Mouse (Mus musculus): ENCODE data around the gene Gm20431.

Gm20431 gene

GRCm38 (mm10) chr2:167665972-167666713, 4.8 kb upstream of the Gm20431 start:
- in situ Hi-C loops (cut with MboI; ENCODE audit: unreplicated experiment in 2 of 2): loop anchor here in 1 of 2 experiments (25.0 kb wide), 1 partner anchor 1029 kb away; no protein-coding TSS in a partner anchor

- in situ Hi-C loops (cut with MboI; ENCODE audit: unreplicated experiment in 2 of 2): loop anchor here in 1 of 2 experiments (25.0 kb wide), 1 partner anchor 1025 kb away; no protein-coding TSS in a partner anchor
Measured at GRCm38 (mm10) chr2:167662713-167663112, 1.4 kb upstream of the Gm20431 start.

DNA sequence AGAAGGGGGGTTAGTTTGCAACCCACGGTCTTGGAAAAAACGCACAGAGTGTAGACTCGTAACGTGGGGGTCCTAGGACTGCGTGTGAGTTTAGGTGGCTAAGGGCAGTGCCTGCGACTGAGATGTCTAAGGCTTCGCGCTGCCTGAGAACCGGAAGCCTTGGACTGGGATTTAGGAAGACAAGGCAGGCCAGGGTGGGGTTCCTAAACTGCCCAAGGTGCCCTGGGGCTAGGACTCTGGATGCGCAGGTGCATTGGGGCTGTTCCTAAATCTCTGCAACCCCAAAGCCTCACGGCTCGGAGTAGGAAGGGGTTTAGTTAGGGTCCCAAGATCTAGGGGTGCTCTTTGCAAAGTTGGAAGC, 705 bp downstream of the Gm20431 start:
- in situ Hi-C loops (cut with MboI; ENCODE audit: unreplicated experiment in 2 of 2): loop anchor here in 1 of 2 experiments (25.0 kb wide), 1 partner anchor 1023 kb away; no protein-coding TSS in a partner anchor

DNA sequence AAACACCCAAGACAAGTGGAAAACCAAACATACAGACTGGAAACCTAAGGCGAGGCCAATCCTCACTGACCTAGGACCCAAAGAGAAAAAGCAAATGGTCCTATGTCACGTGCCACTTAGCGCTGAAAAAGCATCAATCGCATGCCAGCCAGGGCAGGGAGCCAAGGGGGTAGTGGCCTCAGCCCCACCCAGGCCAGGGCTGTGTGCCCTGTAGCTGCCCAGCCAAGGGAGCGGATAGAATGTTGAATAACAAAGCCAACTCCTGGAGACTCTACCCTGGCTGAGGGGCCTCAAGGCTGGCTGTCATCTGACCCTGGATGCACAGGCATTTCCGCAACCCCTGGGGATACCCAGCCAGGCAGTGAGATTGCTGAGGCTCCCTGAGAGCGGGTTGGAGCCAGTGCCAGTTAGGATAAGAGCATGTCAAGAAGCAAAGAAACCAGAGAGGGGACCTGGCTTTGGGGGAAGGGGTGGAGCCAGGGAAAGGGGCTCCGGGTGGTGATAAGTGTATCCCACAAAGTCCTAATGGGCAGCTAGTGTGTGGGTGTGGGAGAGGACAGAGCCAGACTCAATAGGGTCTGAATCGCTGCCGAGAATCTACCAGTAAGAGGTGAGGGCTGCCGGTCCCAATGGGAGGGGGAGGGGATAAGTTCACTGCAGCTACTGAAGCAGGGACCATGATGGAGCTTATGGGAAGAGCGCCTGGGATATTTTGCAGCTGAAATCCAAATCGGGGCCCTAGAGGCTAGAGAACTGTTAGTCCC, 1.3 kb downstream of the Gm20431 start:
- in situ Hi-C loops (cut with MboI; ENCODE audit: unreplicated experiment in 2 of 2): loop anchor here in 1 of 2 experiments (25.0 kb wide), 1 partner anchor 1023 kb away; no protein-coding TSS in a partner anchor

DNA sequence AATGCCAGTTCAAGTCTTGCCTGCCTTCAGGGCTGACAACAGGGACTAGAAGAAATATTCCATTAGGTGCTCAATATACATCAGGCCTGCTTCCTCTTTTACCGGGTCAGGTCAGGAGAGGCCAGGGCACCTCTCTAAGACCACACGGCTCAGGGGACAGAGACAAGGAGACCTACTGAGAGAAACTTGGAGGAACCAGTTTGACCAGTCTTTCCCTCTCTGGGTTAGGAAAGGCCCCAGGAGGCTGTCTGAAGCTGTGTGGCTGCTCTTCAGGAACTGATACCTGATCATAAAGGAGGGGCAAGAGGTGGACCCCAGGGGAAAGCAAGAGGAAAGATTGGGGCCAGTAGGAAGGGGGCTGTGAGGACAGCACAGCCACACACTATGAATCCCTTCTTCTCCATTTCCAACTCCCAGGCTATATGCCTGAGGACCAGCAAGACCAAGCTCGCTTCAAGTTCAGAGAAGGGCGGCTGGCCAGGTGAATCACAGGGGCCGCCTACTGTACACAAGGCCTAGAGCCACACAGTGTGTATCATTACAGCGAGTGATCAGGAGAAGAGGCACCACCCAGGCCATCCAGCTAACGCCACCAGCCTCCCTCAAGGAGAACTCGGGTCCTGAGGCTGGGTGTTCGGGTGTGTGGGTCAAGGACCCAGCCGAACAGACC, 2.0 kb downstream of the Gm20431 start:
- in situ Hi-C loops (cut with MboI; ENCODE audit: unreplicated experiment in 2 of 2): loop anchor here in 1 of 2 experiments (25.0 kb wide), 1 partner anchor 1022 kb away; no protein-coding TSS in a partner anchor

GRCm38 (mm10) chr2:167658712-167659111, 2.6 kb downstream of the Gm20431 start:
- in situ Hi-C loops (cut with MboI; ENCODE audit: unreplicated experiment in 2 of 2): loop anchor here in 1 of 2 experiments (25.0 kb wide), 1 partner anchor 1021 kb away; no protein-coding TSS in a partner anchor

DNA sequence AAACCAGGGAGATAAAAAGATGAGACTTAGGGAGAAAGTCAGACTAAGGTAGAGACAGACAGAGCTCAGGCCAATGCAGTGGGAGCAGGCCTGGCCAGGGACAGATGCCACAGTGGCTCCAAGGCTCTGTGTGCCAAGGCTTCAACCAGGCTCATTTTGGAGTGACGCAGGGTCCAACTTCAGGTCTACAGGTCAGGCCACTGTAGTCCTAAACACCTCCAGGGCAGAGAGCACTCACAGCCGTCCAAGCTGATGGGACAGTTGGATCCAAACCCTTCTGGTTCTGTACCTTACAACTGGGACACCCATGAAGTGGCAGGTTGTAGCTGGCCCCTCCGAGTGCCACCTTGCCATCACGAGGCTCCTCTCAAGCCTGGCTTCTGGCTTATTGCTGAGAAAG, 3.3 kb downstream of the Gm20431 start:
- in situ Hi-C loops (cut with MboI; ENCODE audit: unreplicated experiment in 2 of 2): loop anchor here in 1 of 2 experiments (25.0 kb wide), 1 partner anchor 1021 kb away; no protein-coding TSS in a partner anchor

DNA sequence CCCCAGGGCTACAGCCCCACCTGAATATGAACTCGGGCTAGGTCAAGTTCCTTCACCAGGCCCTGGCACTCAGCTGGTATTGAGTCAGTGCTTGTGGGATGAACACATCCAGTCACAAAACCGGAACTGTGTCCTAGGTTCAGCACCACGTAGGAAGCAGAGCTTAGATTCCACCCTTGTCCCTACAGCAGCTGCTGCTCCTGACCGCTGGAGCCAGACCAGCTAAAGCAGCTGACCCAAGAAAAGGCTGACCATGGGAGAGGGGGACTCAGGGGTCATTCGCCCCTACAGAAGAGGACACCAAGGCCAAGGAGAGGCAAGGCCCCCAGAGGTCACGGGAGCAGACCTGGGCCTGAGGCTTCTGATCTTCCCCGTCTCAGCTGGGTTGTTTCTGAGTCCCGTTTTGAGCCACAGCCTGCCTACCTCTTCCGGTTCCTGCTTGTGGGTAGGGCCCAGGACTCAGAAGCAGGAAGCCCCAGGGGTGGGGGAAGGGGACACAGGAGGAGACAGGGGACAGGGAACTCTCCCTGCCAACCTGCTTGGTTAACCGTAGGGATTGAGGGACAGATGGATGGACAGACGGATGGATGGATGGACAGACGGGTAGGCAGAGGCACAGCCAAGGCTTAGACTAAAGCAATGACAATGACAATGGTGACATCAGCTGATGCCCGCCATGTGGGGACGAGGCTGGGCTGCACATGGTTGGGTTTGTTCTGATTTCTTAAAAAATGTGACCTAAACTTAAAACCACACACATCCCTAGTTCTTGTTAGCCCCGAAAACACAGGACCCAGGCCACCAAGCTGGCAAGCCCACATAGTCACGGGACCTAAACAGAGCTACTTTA, 4.4 kb downstream of the Gm20431 start:
- in situ Hi-C loops (cut with MboI; ENCODE audit: unreplicated experiment in 2 of 2): loop anchor here in 1 of 2 experiments (25.0 kb wide), 1 partner anchor 1020 kb away; no protein-coding TSS in a partner anchor

- in situ Hi-C loops (cut with MboI; ENCODE audit: unreplicated experiment in 2 of 2): loop anchor here in 1 of 2 experiments (25.0 kb wide), 1 partner anchor 1018 kb away; no protein-coding TSS in a partner anchor
Measured at GRCm38 (mm10) chr2:167654911-167655600, 6.2 kb downstream of the Gm20431 start.

DNA sequence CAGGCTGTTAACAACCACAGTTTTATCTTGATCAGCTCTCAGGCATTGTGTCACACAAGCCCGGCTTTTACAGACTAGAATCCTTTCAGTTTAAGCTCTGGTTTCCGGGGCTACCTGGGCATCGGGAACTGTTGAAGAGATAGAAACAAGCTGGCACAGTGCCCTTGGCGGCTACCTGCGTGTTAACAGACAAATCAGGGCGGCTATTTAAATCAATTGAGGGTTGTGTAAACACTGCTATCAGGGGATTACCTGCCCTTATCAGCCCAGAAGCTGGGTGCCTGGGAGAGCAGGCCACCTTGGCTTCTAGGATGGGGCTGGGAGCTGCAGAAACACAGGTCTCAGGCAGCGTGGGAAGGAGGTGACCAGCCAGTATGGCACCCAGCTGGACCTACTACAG, 8.6 kb downstream of the Gm20431 start:
- in situ Hi-C loops (cut with MboI; ENCODE audit: unreplicated experiment in 2 of 2): loop anchor here in 1 of 2 experiments (25.0 kb wide), 1 partner anchor 1015 kb away; no protein-coding TSS in a partner anchor

GRCm38 (mm10) chr2:167651622-167652021, 9.7 kb downstream of the Gm20431 start:
- in situ Hi-C loops (cut with MboI; ENCODE audit: unreplicated experiment in 2 of 2): loop anchor here in 1 of 2 experiments (25.0 kb wide), 1 partner anchor 1014 kb away; no protein-coding TSS in a partner anchor

GRCm38 (mm10) chr2:167649290-167650032, 11.8 kb downstream of the Gm20431 start:
- in situ Hi-C loops (cut with MboI; ENCODE audit: unreplicated experiment in 2 of 2): loop anchor here in 1 of 2 experiments (25.0 kb wide), 1 partner anchor 1012 kb away; no protein-coding TSS in a partner anchor

- in situ Hi-C loops (cut with MboI; ENCODE audit: unreplicated experiment in 2 of 2): no loop called here
Measured at GRCm38 (mm10) chr2:167646411-167646810, 14.9 kb downstream of the Gm20431 start.

- in situ Hi-C loops (cut with MboI; ENCODE audit: unreplicated experiment in 2 of 2): loop anchor here (5.0 kb wide), 1 partner anchor 34 kb away; no protein-coding TSS in a partner anchor
Measured at GRCm38 (mm10) chr2:167643356-167644052, 17.8 kb downstream of the Gm20431 start.

- in situ Hi-C loops (cut with MboI; ENCODE audit: unreplicated experiment in 2 of 2): loop anchor here (5.0 kb wide), 1 partner anchor 35 kb away; no protein-coding TSS in a partner anchor
Measured at GRCm38 (mm10) chr2:167642164-167642563, 19.1 kb downstream of the Gm20431 start.

- in situ Hi-C loops (cut with MboI; ENCODE audit: unreplicated experiment in 2 of 2): loop anchor here (5.0 kb wide), 1 partner anchor 36 kb away; no protein-coding TSS in a partner anchor
Measured at GRCm38 (mm10) chr2:167641337-167641736, 20.0 kb downstream of the Gm20431 start.

- in situ Hi-C loops (cut with MboI; ENCODE audit: unreplicated experiment in 2 of 2): loop anchor here (5.0 kb wide), 1 partner anchor 37 kb away; no protein-coding TSS in a partner anchor
Measured at GRCm38 (mm10) chr2:167640279-167640678, 21.0 kb downstream of the Gm20431 start.

All from v-Abl transformed pro-B cells (cell line).